Mouse (Mus musculus) forebrain, embryonic 14.5 days (tissue): ENCODE data around the gene Mkrn1. TPM values are rescaled to one million over a fixed set of nuclear protein-coding genes. Genes with fewer than 3 reads are reported as not detected.
"Not testable (repeated sequence)": the region's sequence is repeated elsewhere in the genome, so short reads cannot be mapped to it uniquely, and the experiment has no call there.

Experiments
- ATAC-seq: fragments of 200-750 bp; cut with Nextera tagmentation; 2 replicates; pipeline ENCODE4 v1.8.0; 2017; ENCODE audit warnings: mild to moderate bottlenecking, moderate library complexity
- DNase-seq: peaks from one replicate; pipeline ENCODE4 v3.0.0-alpha.2; 2015; ENCODE audit warnings: low spot score
- H3K27ac ChIP-seq: fragments of 300-500 bp; sonication (generic); 2 replicates; pipeline ENCODE4 v1.5.1; 2014; ENCODE audit warnings: low read depth, mild to moderate bottlenecking, control low read depth, low read length, moderate library complexity
- H3K27me3 ChIP-seq: fragments of 300-500 bp; sonication (generic); replicated peaks from 2 replicates; pipeline ENCODE4 v1.6.1; 2014; ENCODE audit warnings: low read length, control low read depth, mixed read lengths; ENCODE audit not compliant: control insufficient read depth, insufficient read depth
- H3K36me3 ChIP-seq: fragments of 300-500 bp; sonication (generic); 2 replicates; pipeline ENCODE4 v1.6.1; 2014; ENCODE audit warnings: low read length, control low read depth; ENCODE audit not compliant: control insufficient read depth, insufficient read depth
- H3K4me1 ChIP-seq: fragments of 300-500 bp; sonication (generic); 2 replicates; pipeline ENCODE4 v1.6.1; 2014; ENCODE audit warnings: antibody characterized with exemption, low read length, control low read depth; ENCODE audit not compliant: control insufficient read depth, insufficient read depth
- H3K4me2 ChIP-seq: fragments of 300-500 bp; sonication (generic); 2 replicates; pipeline ENCODE4 v1.6.1; 2014; ENCODE audit warnings: mild to moderate bottlenecking, control low read depth, low read length
- H3K4me3 ChIP-seq: fragments of 300-500 bp; sonication (generic); 2 replicates; pipeline ENCODE4 v1.5.1; 2014; ENCODE audit warnings: low read depth, low read length, control low read depth
- H3K9ac ChIP-seq: fragments of 300-500 bp; sonication (generic); 2 replicates; pipeline ENCODE4 v1.6.1; 2014; ENCODE audit warnings: mild to moderate bottlenecking, low read length, control low read depth, moderate library complexity
- H3K9me3 ChIP-seq: fragments of 300-500 bp; sonication (generic); replicated peaks from 2 replicates; pipeline ENCODE4 v1.6.1; 2016; ENCODE audit warnings: low read length, control low read depth, mixed read lengths; ENCODE audit not compliant: control insufficient read depth
- WGBS: fragments of 180-500 bp; shearing (Covaris S2); extraction: QIAGEN DNeasy Blood & Tissue Kit; methylation state at CpG from one replicate; pipeline ENCODE4 v1.1.7; 2014; 5-methylcytosine and 5-hydroxymethylcytosine counted together
- polyA plus RNA-seq: library from polyadenylated mRNA; unstranded; fragments of >200 nt; fragmentation: Nextera tagmentation; extraction: Ambion mirVana; gene quantifications from 2 replicates; pipeline ENCODE4 v1.2.1, GENCODE M21; 2014

Mkrn1 gene
- polyA plus RNA-seq, 1 experiment from 2014 or later: 230 TPM

GRCm38 (mm10) chr6:39359207-39359606, 61.1 kb downstream of the Mkrn1 start:
- H3K36me3 ChIP-seq: peaks cover 69% of the 10 kb centered on the region
- WGBS: 95% methylated on average over 9 of the region's 9 CpGs
- H3K9ac ChIP-seq, H3K27me3 ChIP-seq, H3K4me1 ChIP-seq, H3K9me3 ChIP-seq, DNase-seq, H3K4me2 ChIP-seq, ATAC-seq, H3K27ac ChIP-seq, H3K4me3 ChIP-seq: not testable (repeated sequence)

- DNase-seq (no peak), ATAC-seq (no peak)
- Histone ChIP-seq H3K9me3 (no peaks in the 10 kb centered on the region), H3K27me3 (no peaks in the 10 kb centered on the region), H3K4me2 (no peak overlapping the region), H3K4me1 (peaks cover 16% of the 10 kb centered on the region), H3K36me3 (peaks cover 65% of the 10 kb centered on the region), H3K4me3 (no peak overlapping the region), H3K9ac (no peak overlapping the region), H3K27ac (peak overlapping the region; percentile 52; the same call in 1 of the 2 replicates)
- 79% methylated on average over 6 of the region's 6 CpGs for WGBS
Observed at GRCm38 (mm10) chr6:39348946-39349345, 71.3 kb downstream of the Mkrn1 start.

GRCm38 (mm10) chr6:39347880-39348814, 72.1 kb downstream of the Mkrn1 start:
- ATAC-seq: no peak
- Histone ChIP-seq H3K9ac (no peak overlapping the region), H3K27me3 (no peaks in the 10 kb centered on the region), H3K4me1 (peaks cover 16% of the 10 kb centered on the region), H3K36me3 (peaks cover 68% of the 10 kb centered on the region), H3K4me2 (no peak overlapping the region), H3K27ac (peak overlapping the region; percentile 52; the same call in 1 of the 2 replicates), H3K4me3 (no peak overlapping the region), H3K9me3 (no peaks in the 10 kb centered on the region)
- no peak for DNase-seq
- WGBS: 21% methylated on average over 4 of the region's 4 CpGs

Other genes starting within 250 kb of the Mkrn1 start
- 4.7 and 5.9 TPM in 2 replicates for gene Kdm7a, start 213.7 kb downstream of the Mkrn1 start, polyA plus RNA-seq
- gene Slc37a3, start 42.8 kb downstream of the Mkrn1 start, polyA plus RNA-seq: 60.0 and 60.2 TPM in 2 replicates
- 0.22 and 0.32 TPM in 2 replicates for gene Rab19, start 39.3 kb downstream of the Mkrn1 start, polyA plus RNA-seq
- 14.2 and 15.8 TPM in 2 replicates for gene Dennd2a, start 137.4 kb upstream of the Mkrn1 start, polyA plus RNA-seq
- 30.4 and 31.5 TPM in 2 replicates for gene Adck2, start 153.4 kb upstream of the Mkrn1 start, polyA plus RNA-seq
- 1.3 TPM in 1 of 2 replicates, not detected in the other for gene Gm42420, start 165.3 kb upstream of the Mkrn1 start, polyA plus RNA-seq
- 354 and 423 TPM in 2 replicates for gene Ndufb2, start 172.1 kb upstream of the Mkrn1 start, polyA plus RNA-seq